Mouse (Mus musculus): Measurements from ENCODE around the gene Pxk. TPM values are rescaled to one million over a fixed set of nuclear protein-coding genes. Genes with fewer than 3 reads are reported as not detected.
"Not testable (repeated sequence)": the region's sequence is repeated elsewhere in the genome, so short reads cannot be mapped to it uniquely, and the experiment has no call there.

Gene Pxk
- polyA plus RNA-seq, 1 experiment from 2014 or later: 30.2 TPM

- H3K27me3 ChIP-seq (ENCODE audit: control insufficient read depth, insufficient read depth, low read length): no peaks in the 10 kb centered on the region
- no peak for ATAC-seq (ENCODE audit: insufficient number of reproducible peaks, insufficient read depth, low FRiP score, low read depth)
- WGBS: 74% methylated on average over 4 of the region's 4 CpGs
- H3K36me3 ChIP-seq (ENCODE audit: control insufficient read depth, insufficient read depth, low read length): peaks cover 6% of the 10 kb centered on the region; the same call in 1 of the 2 replicates
- no peak overlapping the region for H3K27ac ChIP-seq (replicated peaks in 1 of 2; ENCODE audit: control insufficient read depth in 1 of 2, insufficient read depth in 1 of 2, low read depth in 2 of 2, low read length in 2 of 2)
- peaks cover 9 to 10% of the 10 kb centered on the region in 2 experiments; a peak in 3 of 4 replicates for H3K4me1 ChIP-seq (ENCODE audit: control insufficient read depth in 2 of 2, insufficient read depth in 2 of 2, low read length in 2 of 2)
- H3K4me3 ChIP-seq (ENCODE audit: control insufficient read depth in 1 of 2, insufficient read depth in 1 of 2, low read depth in 1 of 2, low read length in 2 of 2): no peak overlapping the region
- H3K9me3 ChIP-seq (ENCODE audit: control insufficient read depth, low read length): no peaks in the 10 kb centered on the region
- H3K9ac ChIP-seq (ENCODE audit: low read length): no peak overlapping the region
- H3K4me2 ChIP-seq (ENCODE audit: low read length): no peak overlapping the region
These were observed 17.8 kb downstream of the Pxk start for GRCm38 (mm10) chr14:8115772-8116171.

- H3K4me2 ChIP-seq (ENCODE audit: low read length): no peak overlapping the region
- ATAC-seq (ENCODE audit: insufficient number of reproducible peaks, insufficient read depth, low FRiP score, low read depth): no peak
- 86% methylated on average over 2 of the region's 2 CpGs for WGBS
These were observed 19.4 kb downstream of the Pxk start for GRCm38 (mm10) chr14:8117371-8117770.

GRCm38 (mm10) chr14:8119454-8119853, 21.4 kb downstream of the Pxk start:
- Histone ChIP-seq H3K27me3 (ENCODE audit: control insufficient read depth, insufficient read depth, low read length) (no peaks in the 10 kb centered on the region), H3K4me3 (ENCODE audit: control insufficient read depth in 1 of 2, insufficient read depth in 1 of 2, low read depth in 1 of 2, low read length in 2 of 2) (no peak overlapping the region), H3K27ac (replicated peaks in 1 of 2; ENCODE audit: control insufficient read depth in 1 of 2, insufficient read depth in 1 of 2, low read depth in 2 of 2, low read length in 2 of 2) (no peak overlapping the region), H3K4me1 (ENCODE audit: control insufficient read depth in 2 of 2, insufficient read depth in 2 of 2, low read length in 2 of 2) (peaks cover 3 to 5% of the 10 kb centered on the region in 2 experiments; a peak in 1 of 4 replicates), H3K9ac (ENCODE audit: low read length) (no peak overlapping the region), H3K9me3 (ENCODE audit: control insufficient read depth, low read length) (no peaks in the 10 kb centered on the region), H3K4me2 (ENCODE audit: low read length) (no peak overlapping the region), H3K36me3 (ENCODE audit: control insufficient read depth, insufficient read depth, low read length) (peaks cover 26% of the 10 kb centered on the region)
- WGBS: 91% methylated on average over 5 of the region's 5 CpGs
- no peak for ATAC-seq (ENCODE audit: insufficient number of reproducible peaks, insufficient read depth, low FRiP score, low read depth)

More at GRCm38 (mm10) chr14:8117371-8117770, 19.4 kb downstream of the Pxk start:
- H3K36me3 ChIP-seq (ENCODE audit: control insufficient read depth, insufficient read depth, low read length): peaks cover 11% of the 10 kb centered on the region; the same call in 1 of the 2 replicates
- H3K4me1 ChIP-seq (ENCODE audit: control insufficient read depth in 2 of 2, insufficient read depth in 2 of 2, low read length in 2 of 2): peaks cover 0 to 3% of the 10 kb centered on the region in 2 experiments; a peak in 1 of 4 replicates
- H3K27me3 ChIP-seq (ENCODE audit: control insufficient read depth, insufficient read depth, low read length): no peaks in the 10 kb centered on the region
- no peak overlapping the region for H3K27ac ChIP-seq (replicated peaks in 1 of 2; ENCODE audit: control insufficient read depth in 1 of 2, insufficient read depth in 1 of 2, low read depth in 2 of 2, low read length in 2 of 2)
- H3K4me3 ChIP-seq (ENCODE audit: control insufficient read depth in 1 of 2, insufficient read depth in 1 of 2, low read depth in 1 of 2, low read length in 2 of 2): no peak overlapping the region
- no peak overlapping the region for H3K9ac ChIP-seq (ENCODE audit: low read length)
- H3K9me3 ChIP-seq (ENCODE audit: control insufficient read depth, low read length): no peaks in the 10 kb centered on the region

GRCm38 (mm10) chr14:8119904-8120303, 21.9 kb downstream of the Pxk start:
- no peaks in the 10 kb centered on the region for H3K27me3 ChIP-seq (ENCODE audit: control insufficient read depth, insufficient read depth, low read length)
- peaks cover 3 to 5% of the 10 kb centered on the region in 2 experiments; a peak in 1 of 4 replicates for H3K4me1 ChIP-seq (ENCODE audit: control insufficient read depth in 2 of 2, insufficient read depth in 2 of 2, low read length in 2 of 2)
- no peaks in the 10 kb centered on the region for H3K9me3 ChIP-seq (ENCODE audit: control insufficient read depth, low read length)
- peaks cover 26% of the 10 kb centered on the region for H3K36me3 ChIP-seq (ENCODE audit: control insufficient read depth, insufficient read depth, low read length)
- 83% methylated on average over 3 of the region's 3 CpGs for WGBS
- no peak overlapping the region for H3K4me2 ChIP-seq (ENCODE audit: low read length)
- ATAC-seq (ENCODE audit: insufficient number of reproducible peaks, insufficient read depth, low FRiP score, low read depth): no peak
- no peak overlapping the region for H3K9ac ChIP-seq (ENCODE audit: low read length)
- no peak overlapping the region for H3K4me3 ChIP-seq (ENCODE audit: control insufficient read depth in 1 of 2, insufficient read depth in 1 of 2, low read depth in 1 of 2, low read length in 2 of 2)
- H3K27ac ChIP-seq (replicated peaks in 1 of 2; ENCODE audit: control insufficient read depth in 1 of 2, insufficient read depth in 1 of 2, low read depth in 2 of 2, low read length in 2 of 2): no peak overlapping the region

- H3K27ac ChIP-seq (replicated peaks in 1 of 2; ENCODE audit: control insufficient read depth in 1 of 2, insufficient read depth in 1 of 2, low read depth in 2 of 2, low read length in 2 of 2): no peak overlapping the region
- H3K27me3 ChIP-seq (ENCODE audit: control insufficient read depth, insufficient read depth, low read length): no peaks in the 10 kb centered on the region
- H3K9me3 ChIP-seq (ENCODE audit: control insufficient read depth, low read length): no peaks in the 10 kb centered on the region
- ATAC-seq (ENCODE audit: insufficient number of reproducible peaks, insufficient read depth, low FRiP score, low read depth): no peak
- H3K4me2 ChIP-seq (ENCODE audit: low read length): no peak overlapping the region
- no peak overlapping the region for H3K4me3 ChIP-seq (ENCODE audit: control insufficient read depth in 1 of 2, insufficient read depth in 1 of 2, low read depth in 1 of 2, low read length in 2 of 2)
- 0 out of 4 replicates have a peak, but pooled peaks cover 2 to 3% of the 10 kb centered on the region in 2 experiments for H3K4me1 ChIP-seq (ENCODE audit: control insufficient read depth in 2 of 2, insufficient read depth in 2 of 2, low read length in 2 of 2)
- H3K36me3 ChIP-seq (ENCODE audit: control insufficient read depth, insufficient read depth, low read length): peaks cover 36% of the 10 kb centered on the region
- H3K9ac ChIP-seq (ENCODE audit: low read length): no peak overlapping the region
- WGBS: 84% methylated on average over 7 of the region's 7 CpGs
These were observed 25.1 kb downstream of the Pxk start for GRCm38 (mm10) chr14:8123141-8123540.

- H3K4me1 ChIP-seq (ENCODE audit: control insufficient read depth in 2 of 2, insufficient read depth in 2 of 2, low read length in 2 of 2); H3K4me2 ChIP-seq (ENCODE audit: low read length); H3K27ac ChIP-seq (replicated peaks in 1 of 2; ENCODE audit: control insufficient read depth in 1 of 2, insufficient read depth in 1 of 2, low read depth in 2 of 2, low read length in 2 of 2); H3K27me3 ChIP-seq (ENCODE audit: control insufficient read depth, insufficient read depth, low read length); H3K4me3 ChIP-seq (ENCODE audit: control insufficient read depth in 1 of 2, insufficient read depth in 1 of 2, low read depth in 1 of 2, low read length in 2 of 2); ATAC-seq (ENCODE audit: insufficient number of reproducible peaks, insufficient read depth, low FRiP score, low read depth); H3K9me3 ChIP-seq (ENCODE audit: control insufficient read depth, low read length); H3K9ac ChIP-seq (ENCODE audit: low read length): not testable (repeated sequence)
- H3K36me3 ChIP-seq (ENCODE audit: control insufficient read depth, insufficient read depth, low read length): peaks cover 36% of the 10 kb centered on the region
- 72% methylated on average over 10 of the region's 10 CpGs for WGBS
These were observed 25.6 kb downstream of the Pxk start for GRCm38 (mm10) chr14:8123611-8124010.

GRCm38 (mm10) chr14:8124046-8124881, 26.3 kb downstream of the Pxk start:
- Histone ChIP-seq H3K27ac (replicated peaks in 1 of 2; ENCODE audit: control insufficient read depth in 1 of 2, insufficient read depth in 1 of 2, low read depth in 2 of 2, low read length in 2 of 2) (no peak overlapping the region), H3K27me3 (ENCODE audit: control insufficient read depth, insufficient read depth, low read length) (no peaks in the 10 kb centered on the region), H3K4me1 (ENCODE audit: control insufficient read depth in 2 of 2, insufficient read depth in 2 of 2, low read length in 2 of 2) (0 out of 4 replicates have a peak, but pooled peaks cover 2 to 3% of the 10 kb centered on the region in 2 experiments), H3K4me3 (ENCODE audit: control insufficient read depth in 1 of 2, insufficient read depth in 1 of 2, low read depth in 1 of 2, low read length in 2 of 2) (no peak overlapping the region), H3K36me3 (ENCODE audit: control insufficient read depth, insufficient read depth, low read length) (peaks cover 36% of the 10 kb centered on the region), H3K9me3 (ENCODE audit: control insufficient read depth, low read length) (no peaks in the 10 kb centered on the region), H3K9ac (ENCODE audit: low read length) (no peak overlapping the region), H3K4me2 (ENCODE audit: low read length) (no peak overlapping the region)
- ATAC-seq (ENCODE audit: insufficient number of reproducible peaks, insufficient read depth, low FRiP score, low read depth): no peak
- WGBS: 68% methylated on average over 7 of the region's 7 CpGs

Measured in heart, embryonic 14.5 days (tissue).